Mouse (Mus musculus) lung, embryonic 15.5 days (tissue): Measurements from ENCODE around the gene Efna5. TPM values are rescaled to one million over a fixed set of nuclear protein-coding genes. Genes with fewer than 3 reads are reported as not detected.

Experiments
- ATAC-seq: fragments of 200-750 bp; cut with Nextera tagmentation; 2 replicates; pipeline ENCODE4 v1.8.0; 2017; ENCODE audit warnings: moderate number of reproducible peaks, borderline replicate concordance; ENCODE audit not compliant: low FRiP score, low TSS enrichment; ENCODE audit errors: extremely low read depth
- H3K27ac ChIP-seq: fragments of 300-500 bp; sonication (generic); 2 replicates; pipeline ENCODE4 v1.5.1; 2015; ENCODE audit warnings: moderate library complexity, mild to moderate bottlenecking, inconsistent platforms
- H3K27me3 ChIP-seq: fragments of 300-500 bp; sonication (generic); 2 replicates; pipeline ENCODE4 v1.6.1; 2015; ENCODE audit warnings: inconsistent platforms
- H3K36me3 ChIP-seq: fragments of 300-500 bp; sonication (generic); 2 replicates; pipeline ENCODE4 v1.6.1; 2015; ENCODE audit warnings: inconsistent platforms
- H3K4me1 ChIP-seq: fragments of 300-500 bp; sonication (generic); 2 replicates; pipeline ENCODE4 v1.6.1; 2015; ENCODE audit warnings: inconsistent platforms
- H3K4me2 ChIP-seq: fragments of 300-500 bp; sonication (generic); 2 replicates; pipeline ENCODE4 v1.6.1; 2015; ENCODE audit warnings: inconsistent platforms, mild to moderate bottlenecking, moderate library complexity
- H3K4me3 ChIP-seq: fragments of 300-500 bp; sonication (generic); 2 replicates; pipeline ENCODE4 v1.5.1; 2015; ENCODE audit warnings: mild to moderate bottlenecking, inconsistent platforms
- H3K9ac ChIP-seq: fragments of 300-500 bp; sonication (generic); 2 replicates; pipeline ENCODE4 v1.6.1; 2015; ENCODE audit warnings: inconsistent platforms
- H3K9me3 ChIP-seq: fragments of 300-500 bp; sonication (generic); 2 replicates; pipeline ENCODE4 v1.6.1; 2016; ENCODE audit warnings: inconsistent platforms
- WGBS: fragments of 180-500 bp; shearing (Covaris S2); methylation state at CpG from one replicate; pipeline ENCODE4 v1.1.7; 2015; 5-methylcytosine and 5-hydroxymethylcytosine counted together
- polyA plus RNA-seq: library from polyadenylated mRNA; unstranded; fragments of >200 nt; fragmentation: Nextera tagmentation; extraction: Ambion mirVana; gene quantifications from 2 replicates; pipeline ENCODE4 v1.2.1, GENCODE M21; 2015

The Efna5 gene
- polyA plus RNA-seq, 1 experiment from 2014 or later: 12.6 TPM

DNA sequence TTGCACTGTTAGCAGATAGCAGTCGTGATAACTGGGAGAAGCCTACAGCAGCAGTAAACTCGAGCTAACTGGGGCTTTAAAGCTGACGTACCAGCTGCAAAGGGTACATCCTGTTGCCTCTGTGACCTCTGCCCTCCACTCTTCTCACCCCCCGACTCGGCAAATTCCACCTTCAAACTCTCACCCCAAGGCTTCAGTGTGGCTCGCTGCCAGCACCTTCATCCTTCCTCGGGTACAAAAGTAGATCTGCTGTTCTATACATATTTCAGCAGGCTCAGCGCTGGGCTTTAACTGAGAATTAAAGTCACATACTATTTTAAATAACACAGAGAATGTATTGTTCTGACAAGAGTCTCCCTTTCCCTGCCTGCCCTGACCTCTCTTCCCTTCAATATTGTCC, 62.3 kb downstream of the Efna5 start:
- 16% methylated on average over 8 of the region's 8 CpGs for WGBS
- Histone ChIP-seq H3K27ac (no peak overlapping the region), H3K4me1 (peaks cover 12% of the 10 kb centered on the region), H3K9ac (no peak overlapping the region), H3K36me3 (no peaks in the 10 kb centered on the region), H3K4me3 (no peak overlapping the region), H3K9me3 (no peaks in the 10 kb centered on the region), H3K27me3 (no peaks in the 10 kb centered on the region), H3K4me2 (0 out of 2 replicates have a peak overlapping the region, but pooled peaks have one; percentile 8)
- ATAC-seq: no peak

DNA sequence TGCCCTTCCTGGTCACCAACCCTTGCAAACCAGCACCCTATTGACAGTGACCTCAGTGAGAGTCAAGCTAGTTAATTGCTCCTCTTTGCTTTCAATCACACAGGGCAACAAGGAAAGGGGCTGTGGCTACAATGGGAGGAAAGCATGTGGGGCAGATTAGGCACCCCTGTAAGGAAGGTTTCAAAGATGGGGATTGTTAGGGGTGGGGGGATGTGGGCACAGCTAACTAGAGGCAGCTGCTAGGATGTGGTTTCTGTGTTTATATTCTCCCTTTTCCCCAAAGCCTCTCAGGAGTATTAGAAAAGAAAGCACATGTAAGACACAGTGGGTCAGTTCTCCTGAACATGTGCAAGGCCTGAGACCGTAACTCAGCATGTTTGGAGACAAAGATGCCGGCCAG, 62.8 kb downstream of the Efna5 start:
- Histone ChIP-seq H3K9me3 (no peaks in the 10 kb centered on the region), H3K4me1 (peaks cover 12% of the 10 kb centered on the region), H3K4me3 (no peak overlapping the region), H3K9ac (no peak overlapping the region), H3K27ac (no peak overlapping the region), H3K36me3 (no peaks in the 10 kb centered on the region), H3K4me2 (no peak overlapping the region), H3K27me3 (no peaks in the 10 kb centered on the region)
- no peak for ATAC-seq
- WGBS: 57% methylated on average over 2 of the region's 2 CpGs

DNA sequence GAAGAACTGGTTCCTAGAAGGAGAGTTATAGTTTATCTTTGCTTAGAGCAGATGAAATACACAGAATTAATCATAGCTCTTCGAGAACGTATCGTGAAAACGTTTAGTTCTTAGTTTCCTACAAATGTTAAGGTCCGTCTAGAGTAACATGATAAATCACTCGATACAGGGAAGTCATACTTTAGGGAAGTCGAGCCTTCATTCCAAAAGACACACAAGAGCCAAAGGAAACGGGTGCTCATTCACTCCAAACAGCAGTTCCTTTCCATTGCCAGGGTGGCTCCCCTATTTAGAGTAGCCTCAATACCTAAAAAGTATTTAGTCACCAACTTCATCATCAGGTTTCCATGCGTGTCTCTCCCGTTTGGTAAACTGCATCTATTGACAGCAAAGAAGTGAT, 64.2 kb downstream of the Efna5 start:
- H3K27ac ChIP-seq: no peak overlapping the region
- H3K4me3 ChIP-seq: no peak overlapping the region
- no peak for ATAC-seq
- H3K36me3 ChIP-seq: no peaks in the 10 kb centered on the region
- H3K9me3 ChIP-seq: no peaks in the 10 kb centered on the region
- H3K27me3 ChIP-seq: no peaks in the 10 kb centered on the region
- H3K9ac ChIP-seq: no peak overlapping the region
- H3K4me2 ChIP-seq: no peak overlapping the region
- WGBS: 45% methylated on average over 10 of the region's 10 CpGs
- H3K4me1 ChIP-seq: peaks cover 12% of the 10 kb centered on the region

DNA sequence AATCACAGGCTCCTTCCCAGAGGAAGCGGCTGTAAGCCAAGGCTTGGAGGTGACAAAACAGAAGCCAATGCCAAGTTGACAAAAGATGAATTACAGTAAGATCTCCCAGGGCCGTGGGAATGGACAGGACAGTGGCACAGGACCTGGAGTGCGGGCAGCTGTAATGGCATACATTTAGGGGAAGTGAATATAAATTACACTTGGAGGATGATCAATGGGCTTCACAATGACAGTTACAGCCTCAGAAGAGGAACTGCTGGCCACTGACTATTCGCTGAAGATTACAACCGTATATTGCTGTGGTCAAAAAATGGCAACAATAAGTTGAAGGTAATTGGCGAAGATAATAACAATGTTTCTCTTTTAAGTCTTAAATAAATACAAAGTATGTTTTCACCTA, 67.7 kb downstream of the Efna5 start:
- H3K4me3 ChIP-seq: no peak overlapping the region
- no peaks in the 10 kb centered on the region for H3K27me3 ChIP-seq
- no peaks in the 10 kb centered on the region for H3K4me1 ChIP-seq
- no peak overlapping the region for H3K9ac ChIP-seq
- ATAC-seq: no peak
- 69% methylated on average over 6 of the region's 6 CpGs for WGBS
- no peak overlapping the region for H3K4me2 ChIP-seq
- H3K9me3 ChIP-seq: no peaks in the 10 kb centered on the region
- no peak overlapping the region for H3K27ac ChIP-seq
- no peaks in the 10 kb centered on the region for H3K36me3 ChIP-seq

DNA sequence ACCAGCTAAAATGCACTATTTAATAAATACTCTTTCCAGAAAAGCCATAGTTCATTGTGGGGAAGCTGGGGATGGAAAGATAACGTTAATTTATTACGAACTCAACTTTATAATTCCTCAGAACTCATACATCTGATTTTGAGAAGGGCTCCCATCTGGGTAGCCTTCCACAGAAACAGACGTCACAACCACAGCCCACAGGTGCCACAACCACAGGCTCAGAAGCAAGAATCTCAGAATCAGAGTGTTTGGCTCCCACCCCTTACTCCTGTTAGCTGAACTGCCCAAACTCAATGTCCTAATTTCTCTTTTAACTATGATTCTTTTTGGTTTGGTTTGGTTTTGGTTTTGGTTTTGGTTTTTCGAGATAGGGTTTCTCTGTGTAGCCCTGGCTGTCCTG, 73.2 kb downstream of the Efna5 start:
- H3K27me3 ChIP-seq: no peaks in the 10 kb centered on the region
- H3K4me2 ChIP-seq: no peak overlapping the region
- 90% methylated on average over 4 of the region's 4 CpGs for WGBS

DNA sequence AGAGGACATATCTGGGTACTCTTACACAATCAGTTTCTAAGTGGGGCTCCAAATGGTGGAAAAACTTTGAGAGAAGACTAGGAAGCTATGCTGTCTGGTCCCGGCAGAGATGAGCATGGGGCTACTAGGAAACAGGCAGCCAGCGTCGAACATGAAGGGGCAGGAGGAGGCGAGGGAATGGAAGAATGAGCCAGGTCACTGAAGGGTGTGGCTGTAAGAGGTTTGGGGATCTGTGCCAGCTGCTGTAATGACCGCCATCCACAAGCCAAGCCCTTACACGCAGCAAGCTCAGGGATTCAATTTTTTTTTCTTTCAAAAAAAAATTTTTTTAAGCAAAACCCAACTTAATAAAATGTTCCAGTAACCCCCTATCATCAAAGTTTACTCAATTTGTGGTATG, 74.5 kb downstream of the Efna5 start:
- Histone ChIP-seq H3K4me1 (no peaks in the 10 kb centered on the region), H3K4me3 (no peak overlapping the region), H3K36me3 (no peaks in the 10 kb centered on the region), H3K9ac (no peak overlapping the region), H3K27me3 (no peaks in the 10 kb centered on the region), H3K4me2 (no peak overlapping the region), H3K9me3 (no peaks in the 10 kb centered on the region), H3K27ac (no peak overlapping the region)
- ATAC-seq: no peak
- 80% methylated on average over 6 of the region's 6 CpGs for WGBS

More for the DNA sequence above, 73.2 kb downstream of the Efna5 start:
- Histone ChIP-seq H3K9me3 (no peaks in the 10 kb centered on the region), H3K27ac (no peak overlapping the region), H3K4me3 (no peak overlapping the region), H3K4me1 (no peaks in the 10 kb centered on the region), H3K9ac (no peak overlapping the region), H3K36me3 (no peaks in the 10 kb centered on the region)
- ATAC-seq: no peak

DNA sequence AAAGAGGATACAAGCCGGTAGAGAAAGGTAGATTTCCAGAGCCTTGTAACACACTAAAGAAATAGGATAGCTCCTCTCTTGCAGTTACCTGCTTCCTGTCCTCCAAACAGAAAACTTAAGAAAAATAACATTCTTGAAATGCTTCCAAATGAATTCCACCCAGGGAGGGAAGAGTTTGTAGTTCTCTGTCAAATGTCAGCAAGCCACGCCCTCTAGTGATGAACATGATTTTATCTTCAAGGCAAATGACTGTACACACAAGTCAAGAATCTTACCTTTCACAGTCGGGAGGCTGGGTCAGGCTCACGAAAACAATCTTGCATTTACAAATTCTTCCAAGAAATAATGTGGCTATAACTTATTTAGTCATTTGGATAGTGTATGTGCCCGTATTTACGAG, 78.4 kb downstream of the Efna5 start:
- no peak for ATAC-seq
- H3K4me3 ChIP-seq: no peak overlapping the region
- 72% methylated on average over 6 of the region's 6 CpGs for WGBS
- H3K4me2 ChIP-seq: no peak overlapping the region
- no peaks in the 10 kb centered on the region for H3K27me3 ChIP-seq
- H3K36me3 ChIP-seq: no peaks in the 10 kb centered on the region
- no peak overlapping the region for H3K27ac ChIP-seq
- no peak overlapping the region for H3K9ac ChIP-seq
- H3K9me3 ChIP-seq: no peaks in the 10 kb centered on the region
- H3K4me1 ChIP-seq: no peaks in the 10 kb centered on the region

DNA sequence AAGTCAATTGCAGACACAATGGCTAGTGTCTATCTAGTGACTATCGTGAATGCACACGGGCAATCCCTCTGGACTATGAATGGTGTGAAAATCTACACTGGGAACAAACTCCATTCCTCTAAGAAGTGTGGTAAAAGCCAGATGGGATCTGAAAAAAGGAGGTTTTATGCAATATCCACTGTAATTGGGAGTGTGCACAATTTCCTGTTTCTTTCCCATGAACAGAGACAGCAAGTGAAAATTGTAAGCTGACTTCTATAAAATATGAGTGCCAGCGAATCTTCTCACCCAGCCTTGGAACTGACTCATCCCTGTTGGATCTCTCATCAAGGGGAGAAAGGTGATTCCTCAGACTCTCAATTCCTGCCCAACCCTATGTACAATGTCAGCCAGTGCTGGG, 83.8 kb downstream of the Efna5 start:
- H3K4me1 ChIP-seq: no peaks in the 10 kb centered on the region
- H3K4me3 ChIP-seq: no peak overlapping the region
- H3K9me3 ChIP-seq: no peaks in the 10 kb centered on the region
- H3K4me2 ChIP-seq: no peak overlapping the region
- no peak overlapping the region for H3K9ac ChIP-seq
- 91% methylated on average over 3 of the region's 3 CpGs for WGBS
- no peaks in the 10 kb centered on the region for H3K36me3 ChIP-seq
- H3K27me3 ChIP-seq: no peaks in the 10 kb centered on the region
- H3K27ac ChIP-seq: no peak overlapping the region
- no peak for ATAC-seq

DNA sequence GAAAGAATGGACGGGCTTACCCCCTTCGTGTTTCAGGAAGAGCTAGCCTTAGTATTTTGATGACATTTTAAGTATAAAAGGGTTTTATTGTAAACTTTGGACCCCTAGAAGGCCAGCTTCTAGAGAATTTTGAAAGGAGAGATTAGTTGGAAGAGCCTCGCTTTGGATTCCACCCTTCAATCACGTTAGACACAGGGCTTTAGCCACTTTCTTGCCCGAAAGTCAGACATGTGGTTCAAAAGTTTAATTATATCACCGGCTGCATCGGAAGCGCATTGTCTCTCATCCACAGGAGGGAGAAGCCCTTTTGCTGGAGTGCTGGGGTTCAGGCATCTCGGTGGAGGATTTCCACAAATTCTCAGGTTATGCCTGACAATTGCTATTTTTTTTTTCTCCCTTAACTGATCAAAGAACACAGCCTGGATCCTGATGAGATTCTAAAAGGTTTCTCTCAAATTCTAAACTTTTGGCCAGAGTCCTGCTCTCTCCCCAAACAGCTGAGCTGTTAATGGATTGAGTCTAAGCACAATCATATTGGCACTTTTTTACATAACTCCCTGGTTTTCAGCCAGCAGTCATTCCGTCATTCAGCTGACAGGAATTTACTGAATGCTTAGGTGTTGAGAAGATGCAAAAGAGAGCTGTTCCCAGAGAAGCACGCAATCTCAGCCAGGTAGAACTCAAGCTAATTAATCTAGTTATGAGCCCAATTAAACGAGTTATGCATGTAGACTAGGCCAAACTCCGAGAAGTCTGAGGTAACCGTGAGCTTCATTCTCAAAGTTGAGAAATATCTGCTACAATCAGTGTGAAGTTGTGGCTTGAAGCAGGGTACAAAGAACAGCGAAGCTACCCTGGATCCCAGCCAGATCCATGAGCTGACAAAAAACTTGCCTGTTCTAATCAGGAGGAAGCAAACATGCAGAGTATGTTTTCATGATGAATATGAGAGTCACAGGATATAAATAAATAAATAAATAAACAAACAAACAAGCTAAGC, 91.5 kb downstream of the Efna5 start:
- Histone ChIP-seq H3K9me3 (no peaks in the 10 kb centered on the region), H3K9ac (no peak overlapping the region), H3K27me3 (no peaks in the 10 kb centered on the region), H3K36me3 (no peaks in the 10 kb centered on the region), H3K4me2 (no peak overlapping the region), H3K27ac (no peak overlapping the region), H3K4me3 (no peak overlapping the region), H3K4me1 (peaks cover 17% of the 10 kb centered on the region; the same call in 1 of the 2 replicates)
- ATAC-seq: no peak
- WGBS: 40% methylated on average over 15 of the region's 15 CpGs

DNA sequence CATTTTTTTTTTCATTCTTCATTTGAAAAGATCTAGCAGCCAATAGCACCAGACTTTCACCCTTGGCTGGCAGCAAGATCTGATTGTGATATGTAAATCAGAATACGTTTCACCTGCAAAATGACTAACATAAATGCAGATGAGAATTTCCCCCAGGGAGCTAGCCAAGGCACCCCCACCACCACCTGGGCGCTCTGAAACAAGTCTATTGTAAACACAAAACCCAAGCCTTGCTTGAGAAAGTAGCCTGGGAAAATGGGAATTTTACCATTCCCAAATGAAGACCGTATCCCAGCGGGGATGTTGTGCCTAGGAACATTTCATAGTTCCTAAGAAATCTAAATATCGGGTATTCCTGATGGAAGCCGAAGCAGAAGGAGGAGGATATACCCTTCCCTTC, 92.3 kb downstream of the Efna5 start:
- no peak overlapping the region for H3K27ac ChIP-seq
- WGBS: 55% methylated on average over 6 of the region's 6 CpGs
- ATAC-seq: no peak
- H3K36me3 ChIP-seq: no peaks in the 10 kb centered on the region
- H3K4me1 ChIP-seq: peaks cover 23% of the 10 kb centered on the region
- H3K4me3 ChIP-seq: no peak overlapping the region
- no peak overlapping the region for H3K4me2 ChIP-seq
- no peaks in the 10 kb centered on the region for H3K27me3 ChIP-seq
- H3K9ac ChIP-seq: no peak overlapping the region
- no peaks in the 10 kb centered on the region for H3K9me3 ChIP-seq

DNA sequence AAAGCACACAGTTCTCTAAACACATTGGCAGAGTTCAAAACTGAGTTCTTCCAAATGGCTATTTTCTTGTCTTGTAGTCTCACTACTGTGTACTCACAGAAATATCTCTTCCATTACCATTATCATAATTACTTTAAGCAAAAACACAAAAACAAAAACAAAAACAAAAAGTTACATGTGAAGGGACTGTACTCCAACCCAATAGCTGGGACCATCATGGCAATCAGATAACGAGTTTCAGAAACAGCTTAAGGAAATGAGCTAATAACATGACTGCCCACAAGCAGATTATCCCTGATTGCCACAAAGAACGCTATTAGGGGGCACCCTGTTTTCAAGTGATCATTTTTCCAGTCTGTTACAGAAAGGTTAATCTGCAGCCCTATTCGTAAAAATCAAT, 93.3 kb downstream of the Efna5 start:
- Histone ChIP-seq H3K27me3 (no peaks in the 10 kb centered on the region), H3K9me3 (no peaks in the 10 kb centered on the region), H3K9ac (no peak overlapping the region), H3K4me3 (no peak overlapping the region), H3K27ac (no peak overlapping the region), H3K4me2 (no peak overlapping the region), H3K36me3 (no peaks in the 10 kb centered on the region), H3K4me1 (peaks cover 33% of the 10 kb centered on the region)
- 77% methylated on average over 3 of the region's 3 CpGs for WGBS
- ATAC-seq: no peak

DNA sequence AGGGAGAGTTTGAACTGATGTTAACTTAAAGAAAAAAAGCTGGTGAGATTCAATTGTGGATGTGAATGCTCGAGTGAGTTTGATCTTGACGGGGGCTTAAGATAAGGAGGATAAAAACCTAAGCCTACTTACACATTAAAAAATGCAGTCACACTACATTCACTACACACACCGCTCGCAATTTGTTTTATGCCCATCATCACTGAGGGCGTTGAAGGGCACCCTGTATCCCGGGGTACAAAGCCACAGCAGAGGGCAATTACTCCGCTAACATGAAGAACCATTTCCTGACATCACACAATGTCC, 94.6 kb downstream of the Efna5 start:
- no peak overlapping the region for H3K9ac ChIP-seq
- H3K9me3 ChIP-seq: no peaks in the 10 kb centered on the region
- H3K36me3 ChIP-seq: no peaks in the 10 kb centered on the region
- H3K27me3 ChIP-seq: no peaks in the 10 kb centered on the region
- H3K4me2 ChIP-seq: no peak overlapping the region
- ATAC-seq: no peak
- H3K4me3 ChIP-seq: no peak overlapping the region
- H3K4me1 ChIP-seq: peaks cover 35% of the 10 kb centered on the region
- 65% methylated on average over 7 of the region's 7 CpGs for WGBS
- H3K27ac ChIP-seq: no peak overlapping the region
